Mouse (Mus musculus): ENCODE results near the gene Arhgap1.
"Not testable (repeated sequence)": the region's sequence is repeated elsewhere in the genome, so short reads cannot be mapped to it uniquely, and the experiment has no call there.

The Arhgap1 gene

DNA sequence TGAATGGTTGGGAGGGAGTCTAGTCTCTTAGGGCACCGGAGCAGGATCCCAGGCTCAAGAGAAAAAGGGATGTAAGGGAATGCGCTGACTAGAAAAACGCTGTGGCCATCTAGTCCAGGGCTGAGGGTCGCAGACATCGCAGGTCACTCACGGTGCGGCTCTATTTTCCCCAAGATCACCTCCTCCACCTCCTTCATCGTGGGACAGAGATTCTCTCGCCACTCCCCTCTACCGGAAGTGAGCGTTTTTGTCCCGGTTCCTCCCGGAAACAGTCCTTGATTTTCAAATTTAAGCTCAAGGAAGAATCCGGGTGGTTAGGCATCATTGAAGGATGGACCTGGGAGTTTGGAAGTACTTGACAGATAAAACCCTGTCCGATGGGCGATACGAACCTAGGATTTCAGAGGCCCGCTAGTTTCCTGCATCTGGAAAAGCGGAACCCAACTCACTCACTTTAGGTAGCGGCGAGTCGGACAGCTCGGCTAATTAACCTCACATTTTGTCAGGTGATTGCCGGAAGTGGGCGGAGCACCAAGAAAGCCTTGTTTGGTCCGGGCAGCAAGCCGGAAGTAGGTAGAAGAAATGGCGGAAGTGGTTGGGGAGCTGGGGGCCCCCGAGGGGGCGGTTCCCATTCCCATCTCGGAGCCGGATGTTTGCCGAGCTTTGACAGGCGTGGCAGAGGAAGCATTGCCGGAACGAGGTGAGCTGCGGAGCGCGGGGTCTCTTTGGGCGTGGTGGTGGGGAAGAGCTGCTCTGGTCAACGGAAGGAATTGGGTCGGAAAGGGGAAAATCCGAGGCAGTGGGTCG is at the start of gene Arhgap1, which contains the start of gene Zfp408:
Gene Arhgap1, plus strand, starts transcription at position 308 of the 807 bp plus-strand sequence.
Gene Zfp408, minus strand, starts transcription at position 239 of the 807 bp plus-strand sequence.
- DNase-seq (ENCODE audit: low spot score): peak; percentile 96

DNA sequence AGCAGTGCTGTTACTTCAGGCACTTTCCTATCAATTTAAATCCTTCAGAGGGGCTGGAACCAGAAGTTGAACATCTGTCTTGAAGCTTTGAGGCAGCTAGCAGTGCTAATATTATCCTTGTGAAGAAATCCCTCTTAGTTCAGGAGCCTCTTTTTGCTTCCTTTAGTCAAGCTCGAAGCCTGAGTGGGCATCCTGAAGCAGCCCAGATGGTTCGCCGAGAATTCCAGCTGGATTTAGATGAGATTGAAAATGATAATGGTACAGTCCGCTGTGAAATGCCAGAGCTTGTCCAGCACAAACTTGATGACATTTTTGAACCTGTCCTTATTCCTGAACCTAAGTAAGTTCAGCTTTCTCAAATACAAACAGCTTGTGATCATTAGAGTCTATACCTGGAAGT is 49.2 kb upstream of the Arhgap1 start:
- no peak for DNase-seq (ENCODE audit: low spot score)

DNA sequence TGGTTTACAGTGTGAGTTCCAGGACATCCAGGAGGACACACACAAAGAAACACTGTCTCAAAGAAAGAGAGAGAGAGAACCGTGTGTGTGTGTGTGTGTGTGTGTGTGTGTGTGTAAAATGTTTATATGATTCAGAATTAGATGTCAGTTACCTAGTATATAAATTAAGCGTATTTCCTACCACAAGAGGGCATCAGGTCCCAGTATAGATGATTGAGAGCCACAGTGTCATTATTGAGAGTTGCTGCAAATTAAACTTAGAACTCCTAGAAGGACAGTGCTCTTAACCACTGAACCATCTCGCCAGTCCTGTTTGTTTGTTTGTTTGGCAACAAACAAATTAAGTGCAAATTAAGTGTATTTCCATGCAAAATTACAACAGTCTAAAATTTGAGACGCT is 47.3 kb upstream of the Arhgap1 start:
- no peak for DNase-seq (ENCODE audit: low spot score)

DNA sequence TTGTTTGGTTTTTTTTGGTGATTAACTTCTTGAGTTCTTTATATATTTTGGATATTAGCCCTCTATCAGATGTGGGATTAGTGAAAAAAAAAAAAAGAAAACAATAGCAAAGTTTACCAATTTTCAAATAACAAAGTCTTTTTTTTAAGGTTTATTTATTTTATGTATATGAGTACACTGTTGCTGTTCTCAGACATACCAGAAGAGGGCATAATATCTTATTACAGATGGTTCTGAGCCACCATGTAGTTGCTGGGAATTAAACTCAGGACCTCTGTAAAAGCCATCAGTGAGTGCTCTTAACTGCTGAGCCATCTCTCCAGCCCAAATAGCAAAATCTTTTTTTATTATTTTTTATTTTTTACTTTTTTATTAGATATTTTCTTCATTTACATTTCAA is 40.3 kb upstream of the Arhgap1 start:
- not testable (repeated sequence) for DNase-seq (ENCODE audit: low spot score)

DNA sequence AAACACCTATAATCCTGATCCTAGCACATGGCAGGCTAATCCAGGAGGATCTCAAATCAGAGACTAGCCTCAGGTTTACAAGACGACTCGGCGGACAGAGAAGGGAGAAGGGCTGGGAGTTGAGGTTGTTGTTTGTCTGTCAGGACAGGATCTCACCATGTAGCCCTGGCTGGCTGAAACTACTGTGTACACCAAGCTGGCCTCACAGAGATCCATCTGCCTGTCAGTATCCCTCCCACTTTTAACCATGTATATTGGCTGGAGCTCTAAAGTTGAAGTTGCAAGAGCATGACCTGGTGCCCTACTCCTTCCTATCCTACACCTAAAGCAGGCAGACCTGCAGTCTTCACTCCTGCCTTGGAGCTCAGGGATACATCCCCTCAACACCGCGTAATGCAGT is 27.3 kb upstream of the Arhgap1 start:
- DNase-seq (ENCODE audit: low spot score): no peak

DNA sequence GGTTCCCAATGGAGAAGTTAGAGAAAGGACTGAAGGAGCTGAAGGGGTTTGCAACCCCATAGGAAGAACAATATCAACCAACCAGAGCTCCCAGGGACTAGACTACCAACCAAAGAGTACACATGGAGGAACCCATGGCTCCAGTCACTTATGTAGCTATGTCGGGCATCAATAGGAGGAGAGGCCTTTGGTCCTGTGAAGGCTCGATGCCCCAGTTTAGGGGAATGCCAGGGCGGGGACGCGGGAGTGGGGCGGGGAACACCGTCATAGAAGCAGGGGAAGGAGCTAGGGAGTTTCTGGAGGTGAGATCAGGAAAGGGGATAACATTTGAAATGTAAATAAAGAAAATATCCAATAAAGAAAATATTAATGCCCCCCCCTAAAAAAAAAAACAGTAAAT is 26.3 kb upstream of the Arhgap1 start:
- DNase-seq (ENCODE audit: low spot score): not testable (repeated sequence)

DNA sequence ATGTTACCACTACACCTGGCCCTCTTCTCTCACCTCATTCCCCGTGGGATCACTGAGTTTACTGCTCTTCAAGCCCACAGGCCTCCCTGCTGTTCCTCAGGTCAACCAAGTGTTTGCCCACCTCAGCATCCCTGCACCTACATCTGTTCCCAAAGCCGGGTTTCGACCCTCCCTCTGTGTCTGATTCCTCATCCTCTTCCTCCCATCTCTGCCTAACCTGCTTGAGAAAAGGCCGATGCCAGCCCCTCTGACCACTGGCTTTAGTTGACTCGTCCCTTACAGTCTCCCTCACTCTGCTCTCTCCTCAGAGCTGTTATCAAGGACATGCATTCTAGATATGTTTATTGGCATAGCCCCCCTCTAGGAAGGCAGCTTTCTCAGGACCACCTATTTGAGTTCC is 22.2 kb upstream of the Arhgap1 start:
- no peak for DNase-seq (ENCODE audit: low spot score)

DNA sequence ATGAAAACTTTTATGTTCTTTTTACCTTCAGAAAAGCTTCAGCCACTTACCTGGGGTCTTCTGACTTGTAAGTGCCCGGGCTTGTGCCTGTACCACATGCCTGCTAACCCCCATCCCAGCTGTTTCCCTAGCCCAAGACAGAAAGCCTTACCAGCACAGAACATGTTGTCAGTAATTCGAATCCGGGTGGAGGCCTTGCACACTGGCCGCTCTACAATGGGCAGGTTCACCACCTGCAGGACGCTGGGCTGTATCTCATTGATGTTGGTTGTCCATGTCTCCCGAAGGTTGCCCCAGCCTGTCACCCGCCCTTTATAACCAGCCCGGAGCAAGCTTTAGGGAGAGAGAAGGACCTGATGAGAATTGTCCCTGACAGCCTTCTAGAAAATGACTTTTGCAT is 21.5 kb upstream of the Arhgap1 start:
- no peak for DNase-seq (ENCODE audit: low spot score)

DNA sequence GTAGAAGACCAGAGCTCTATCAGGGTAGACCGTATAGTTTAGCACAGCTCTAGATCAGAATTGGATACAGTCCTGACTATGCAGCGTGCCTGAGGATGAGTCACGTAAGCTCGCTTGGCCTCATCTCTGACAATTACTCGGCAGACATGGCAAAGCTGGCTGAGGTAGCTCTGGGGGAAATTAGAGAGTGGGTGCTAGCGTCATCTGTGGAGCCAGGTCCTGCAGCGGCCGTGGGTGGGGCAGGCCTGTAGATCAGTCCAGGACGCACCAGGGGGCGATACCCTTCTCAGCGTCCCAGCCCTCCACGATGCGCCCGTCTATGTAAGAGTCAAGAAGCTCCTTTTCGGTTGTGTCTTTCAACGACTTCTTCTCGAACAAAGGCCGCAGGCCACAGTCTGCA is 20.0 kb upstream of the Arhgap1 start:
- no peak for DNase-seq (ENCODE audit: low spot score)

DNA sequence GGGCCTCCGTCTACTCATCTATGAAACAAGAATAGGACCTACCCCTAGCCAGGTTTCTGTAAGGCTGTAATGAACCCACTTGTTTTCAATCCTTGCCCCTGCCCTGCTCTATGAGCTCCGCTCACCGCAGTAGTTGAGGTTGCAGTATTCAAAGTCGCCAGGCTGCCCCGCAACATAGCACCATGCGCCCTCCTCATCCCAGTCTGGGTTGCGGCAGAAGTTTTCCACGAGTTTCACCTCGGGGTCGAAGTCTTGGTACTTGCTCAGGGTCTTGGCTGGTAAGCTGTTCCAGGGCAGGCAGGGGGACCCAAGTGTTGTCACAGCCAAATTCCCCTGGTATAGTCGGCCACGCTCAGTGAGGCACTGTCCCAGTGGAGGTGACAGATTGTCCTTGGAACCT is 19.3 kb upstream of the Arhgap1 start:
- no peak for DNase-seq (ENCODE audit: low spot score)

DNA sequence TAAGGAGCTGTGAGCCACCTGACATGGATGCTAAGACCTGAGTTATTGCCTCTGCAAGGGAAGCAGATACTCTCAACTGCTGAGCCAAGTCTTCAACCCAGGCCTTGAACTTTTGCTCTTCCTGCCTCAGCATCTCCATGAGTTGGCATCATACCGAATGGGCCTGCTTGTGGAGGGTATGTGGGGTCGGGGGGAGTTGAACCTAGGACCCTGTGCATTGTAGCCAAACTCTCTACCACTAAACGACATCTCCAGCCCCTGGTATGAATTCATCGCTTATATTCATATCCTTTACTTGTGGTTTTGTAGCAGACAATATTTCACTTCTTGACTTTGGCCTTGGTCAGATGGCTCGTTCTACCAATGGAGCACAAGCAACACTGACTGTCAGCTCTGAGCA is 17.8 kb upstream of the Arhgap1 start:
- no peak for DNase-seq (ENCODE audit: low spot score)

DNA sequence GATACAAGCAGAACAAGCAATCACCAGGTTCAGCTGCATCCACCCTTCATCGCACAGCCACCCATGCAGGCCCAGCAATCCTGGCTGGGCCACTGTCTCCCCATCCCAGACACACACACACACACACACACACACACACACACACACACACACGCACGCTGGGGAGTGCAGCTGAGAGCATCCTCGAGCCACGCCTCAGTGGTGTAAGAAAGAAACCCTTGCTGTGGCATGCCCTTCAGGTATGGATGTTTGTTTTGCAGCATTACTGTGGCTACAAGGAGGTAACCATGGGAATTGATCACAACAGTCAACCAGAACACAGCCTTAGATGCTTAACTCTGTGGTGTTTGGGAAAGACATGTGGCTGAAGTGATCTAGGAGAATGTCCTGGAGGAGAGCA is 17.3 kb upstream of the Arhgap1 start:
- no peak for DNase-seq (ENCODE audit: low spot score)

DNA sequence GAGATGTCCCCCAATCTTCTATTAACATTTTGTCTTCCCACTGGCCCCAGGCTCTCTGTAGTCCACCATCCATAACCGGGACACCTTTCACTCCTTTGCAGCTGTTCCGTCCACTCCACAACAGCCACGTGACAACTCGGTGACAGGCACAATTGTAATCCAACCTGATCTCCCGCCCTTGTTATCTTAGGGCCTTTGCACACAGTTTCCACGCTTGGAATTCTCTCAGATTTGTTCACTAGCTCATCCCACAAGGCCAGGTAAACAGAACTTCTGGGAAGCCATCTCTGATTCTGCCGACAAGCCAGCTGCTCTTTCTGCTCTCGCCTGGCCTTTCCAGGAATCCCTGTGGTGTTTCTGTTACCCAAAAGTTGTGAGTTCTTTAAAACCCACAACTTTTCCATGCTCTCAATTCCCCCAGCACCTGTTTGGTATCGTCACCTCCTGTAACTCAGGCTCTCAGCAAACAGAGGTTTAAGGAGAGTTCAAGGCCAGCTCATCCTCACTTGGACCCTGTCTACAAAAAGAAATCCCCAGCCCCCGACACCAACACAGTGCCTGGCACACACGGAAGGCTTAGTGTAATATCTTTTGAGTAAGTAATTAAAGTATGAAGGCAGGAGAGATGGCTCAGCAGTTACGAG is 16.2 kb upstream of the Arhgap1 start:
- DNase-seq (ENCODE audit: low spot score): no peak

DNA sequence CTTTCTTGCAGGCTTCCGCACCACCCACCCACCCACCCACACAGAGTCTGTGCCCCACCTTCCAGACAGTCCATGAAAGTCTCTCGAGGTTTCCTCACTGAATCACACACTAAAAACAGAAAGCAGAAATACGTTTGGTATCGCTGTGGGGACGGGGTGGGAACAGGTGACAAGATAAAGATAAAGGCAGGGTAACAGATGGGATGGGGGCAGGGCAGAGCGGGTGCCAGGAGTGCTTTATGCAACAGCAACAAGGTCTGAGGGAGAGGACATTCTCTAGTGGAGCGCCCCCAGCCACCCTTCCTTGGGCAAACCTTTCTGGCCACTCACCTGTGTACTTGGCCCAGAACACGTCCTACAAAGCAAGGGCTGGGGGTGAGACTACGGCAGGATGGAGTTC is 14.8 kb upstream of the Arhgap1 start:
- no peak for DNase-seq (ENCODE audit: low spot score)

DNA sequence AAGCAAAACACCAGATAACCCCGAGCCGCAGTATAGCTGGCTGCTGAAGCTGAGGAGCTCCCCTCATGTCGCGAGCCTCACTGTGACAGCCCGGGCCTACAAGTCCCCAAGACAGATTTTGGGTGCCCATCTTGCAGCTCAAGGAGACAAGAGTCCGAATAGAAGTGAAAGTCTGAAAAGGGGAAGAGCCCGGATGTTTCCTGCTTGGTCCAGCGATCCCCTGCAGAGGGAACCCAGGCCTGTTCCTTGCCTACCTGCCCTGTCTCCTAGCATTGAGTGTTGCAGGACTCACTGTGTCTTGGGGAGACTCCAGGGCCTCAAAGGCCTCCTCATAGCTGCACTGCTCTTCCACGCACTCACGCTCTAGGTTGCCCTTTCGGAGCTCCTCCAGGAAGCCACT is 14.2 kb upstream of the Arhgap1 start:
- DNase-seq (ENCODE audit: low spot score): no peak

DNA sequence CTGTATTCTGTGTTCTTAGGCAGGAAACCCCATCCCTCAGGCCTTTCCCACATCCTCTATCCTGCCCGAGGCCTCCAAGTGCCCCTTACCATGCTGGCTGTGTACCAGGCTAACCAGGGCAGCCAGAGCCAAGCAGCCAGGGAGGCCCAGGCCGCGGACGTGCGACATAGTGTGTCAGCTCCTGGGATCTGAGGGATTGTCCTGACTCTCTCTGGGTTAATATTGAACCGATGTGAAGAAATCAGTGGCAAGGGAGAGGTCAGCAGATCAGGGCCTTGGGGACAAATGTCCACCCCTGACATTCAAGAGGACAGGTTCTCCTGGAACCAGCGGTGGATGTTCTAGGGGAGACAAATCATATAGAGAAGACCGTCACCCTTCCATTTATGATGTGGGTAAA is 13.4 kb upstream of the Arhgap1 start, which contains the start of gene F2:
Gene F2, minus strand, starts transcription at position 186 of the 400 bp plus-strand sequence.
- no peak for DNase-seq (ENCODE audit: low spot score)

DNA sequence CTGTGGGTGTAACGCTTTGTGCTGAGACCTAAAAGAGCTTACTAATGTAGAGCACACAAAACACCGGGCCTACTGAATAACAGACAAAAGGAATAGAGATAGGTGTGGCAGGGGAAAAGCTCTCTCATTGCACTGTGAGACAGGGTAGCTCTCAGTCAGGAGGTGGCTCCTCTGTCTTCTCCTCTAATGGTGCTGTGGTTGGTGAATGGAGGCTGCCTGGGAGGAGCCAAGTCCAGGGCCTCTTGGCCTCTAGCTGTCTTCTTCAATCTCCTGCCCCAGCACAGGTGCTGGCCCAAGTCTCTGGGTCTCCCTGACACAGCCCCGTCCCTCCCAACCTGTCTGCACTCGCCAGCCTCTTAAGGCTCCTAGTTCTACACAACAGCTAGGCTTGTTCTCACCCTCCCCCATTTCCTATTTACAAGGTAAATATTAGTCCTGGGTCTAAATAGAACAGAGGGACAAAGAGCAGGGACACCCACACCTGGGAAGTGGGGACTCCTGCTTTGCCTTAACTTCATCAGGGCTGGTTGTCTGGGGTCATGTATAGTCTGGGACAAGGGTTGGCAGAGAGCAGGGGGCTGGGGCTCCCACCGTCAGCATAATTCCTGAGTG is 12.8 kb upstream of the Arhgap1 start:
- no peak for DNase-seq (ENCODE audit: low spot score)

DNA sequence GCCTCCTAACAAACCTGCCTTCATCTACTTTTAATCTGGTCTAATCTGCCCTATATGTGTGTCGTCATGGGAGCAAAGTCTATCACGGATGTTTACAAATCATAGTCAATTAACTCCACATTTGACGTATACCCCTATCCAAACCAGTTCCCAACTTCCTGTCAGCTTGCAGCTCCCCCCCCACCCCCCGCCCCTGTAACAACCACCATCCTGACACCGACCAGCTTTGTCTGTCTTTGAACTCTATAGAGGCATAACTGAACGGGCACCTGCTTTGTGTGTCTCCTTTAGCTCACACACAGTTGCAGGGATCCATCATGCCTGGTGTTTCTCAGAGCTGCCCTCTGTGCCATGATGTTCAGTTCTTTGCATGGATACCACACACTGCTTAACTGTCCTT is 10.7 kb upstream of the Arhgap1 start:
- DNase-seq (ENCODE audit: low spot score): no peak

DNA sequence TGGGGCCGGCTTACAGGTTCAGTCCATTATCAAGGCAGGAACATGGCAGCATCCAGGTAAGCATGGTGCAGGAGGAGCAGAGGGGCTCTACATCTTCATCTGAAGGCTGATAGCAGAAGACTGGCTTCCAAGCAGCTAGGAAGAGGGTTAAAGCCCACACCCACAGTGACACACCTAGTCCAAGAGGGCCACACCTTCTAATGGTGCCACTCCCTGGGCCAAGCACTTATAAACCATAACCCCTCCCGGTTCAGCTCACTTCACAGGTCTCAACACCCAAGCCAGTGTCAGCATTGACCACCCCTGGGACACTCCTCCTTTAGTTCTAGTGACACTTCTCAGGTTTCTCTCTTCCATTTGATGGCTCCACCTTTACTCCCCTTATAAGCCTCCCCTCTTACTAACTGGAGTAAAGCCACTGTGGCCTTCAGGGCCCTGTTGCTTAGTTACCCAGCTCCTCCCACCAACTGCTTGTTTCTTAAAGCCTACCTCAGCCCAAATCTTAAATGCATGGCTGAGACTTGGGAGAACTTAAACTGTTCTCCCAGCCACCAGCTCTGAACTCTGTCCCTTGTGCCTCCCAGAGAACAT is 6.7 kb upstream of the Arhgap1 start:
- DNase-seq (ENCODE audit: low spot score): no peak

DNA sequence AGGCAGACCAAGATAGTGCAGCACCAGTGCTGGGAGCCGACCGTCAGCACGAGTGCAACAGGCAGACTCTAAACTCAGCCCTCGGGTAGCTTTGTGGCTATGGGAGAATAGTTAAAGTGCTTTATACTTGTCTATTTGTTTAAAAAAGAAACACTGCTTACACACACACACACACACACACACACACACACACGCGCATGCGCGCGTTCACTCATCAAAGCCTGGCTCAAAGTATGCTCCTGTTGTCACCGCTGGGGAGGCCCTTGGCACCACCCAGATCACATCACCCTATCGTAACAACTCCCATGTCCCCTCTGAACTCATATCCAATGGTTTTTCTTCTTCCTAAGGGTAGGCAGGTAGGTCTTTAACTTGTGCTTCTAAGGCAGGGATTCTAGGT is 5.6 kb upstream of the Arhgap1 start:
- DNase-seq (ENCODE audit: low spot score): no peak

DNA sequence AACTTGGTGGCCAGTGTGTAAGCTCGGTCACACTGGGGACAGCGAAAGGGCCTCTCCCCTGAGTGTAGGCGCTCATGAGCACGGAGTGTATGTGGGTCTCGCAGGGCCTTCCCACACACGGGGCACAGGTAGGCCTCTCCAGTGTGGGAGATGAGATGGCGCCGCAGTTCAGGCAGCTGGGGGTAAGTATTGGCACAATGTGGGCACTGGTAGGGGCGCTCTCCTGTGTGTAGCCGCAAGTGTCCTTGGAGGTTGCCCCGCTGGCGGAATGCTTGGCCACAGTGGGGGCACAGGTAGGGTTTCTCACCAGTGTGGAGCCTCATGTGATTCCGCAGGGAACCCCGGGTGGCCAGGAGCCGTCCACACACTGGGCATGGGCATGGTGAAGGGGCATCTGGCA is 4.3 kb upstream of the Arhgap1 start:
- DNase-seq (ENCODE audit: low spot score): no peak

DNA sequence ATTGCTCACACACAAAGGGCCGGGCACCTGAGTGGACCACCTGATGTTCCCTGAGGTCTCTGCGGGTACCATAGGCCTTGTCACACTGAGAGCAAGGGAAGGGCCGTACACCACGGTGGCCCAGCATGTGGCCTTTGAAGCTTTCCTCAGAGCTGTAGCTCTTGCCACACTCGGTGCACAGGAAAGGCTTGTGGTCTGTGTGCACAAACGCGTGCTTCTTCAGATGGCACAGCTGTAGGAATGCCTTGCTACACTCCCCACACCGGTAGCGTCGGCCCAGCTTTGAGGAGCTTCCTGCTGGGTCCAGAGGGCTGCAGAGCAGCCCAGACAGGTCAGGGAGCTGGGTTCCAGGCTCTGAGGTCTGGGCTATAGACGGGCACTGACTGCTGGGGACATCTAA is 3.8 kb upstream of the Arhgap1 start:
- DNase-seq (ENCODE audit: low spot score): no peak

DNA sequence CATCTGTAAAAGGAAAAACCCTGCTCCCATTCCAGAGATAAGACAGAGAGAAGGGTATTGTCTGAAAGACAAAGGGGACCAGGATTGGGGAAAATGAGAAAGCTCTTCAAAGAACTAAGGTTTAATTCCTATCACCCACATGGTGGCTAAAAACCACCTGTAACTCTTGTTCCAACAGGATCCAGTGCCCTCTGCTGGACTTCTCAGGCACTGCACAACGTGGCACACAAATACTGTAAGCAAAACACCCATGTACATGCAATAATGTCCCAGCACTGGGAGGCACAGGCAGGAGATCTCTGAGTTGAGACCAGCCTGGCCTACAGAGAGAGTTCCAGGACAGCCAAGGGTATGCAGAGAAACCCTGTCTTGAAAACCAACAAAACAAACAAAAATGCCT is 2.9 kb upstream of the Arhgap1 start:
- no peak for DNase-seq (ENCODE audit: low spot score)
